Mouse (Mus musculus) right cerebral cortex, postnatal 25 days (tissue): ENCODE measurements around the gene Lrrc36.

Experiments used
- DNase-seq: peaks from one replicate; pipeline ENCODE4 v3.0.0; 2022

The Lrrc36 gene

DNA sequence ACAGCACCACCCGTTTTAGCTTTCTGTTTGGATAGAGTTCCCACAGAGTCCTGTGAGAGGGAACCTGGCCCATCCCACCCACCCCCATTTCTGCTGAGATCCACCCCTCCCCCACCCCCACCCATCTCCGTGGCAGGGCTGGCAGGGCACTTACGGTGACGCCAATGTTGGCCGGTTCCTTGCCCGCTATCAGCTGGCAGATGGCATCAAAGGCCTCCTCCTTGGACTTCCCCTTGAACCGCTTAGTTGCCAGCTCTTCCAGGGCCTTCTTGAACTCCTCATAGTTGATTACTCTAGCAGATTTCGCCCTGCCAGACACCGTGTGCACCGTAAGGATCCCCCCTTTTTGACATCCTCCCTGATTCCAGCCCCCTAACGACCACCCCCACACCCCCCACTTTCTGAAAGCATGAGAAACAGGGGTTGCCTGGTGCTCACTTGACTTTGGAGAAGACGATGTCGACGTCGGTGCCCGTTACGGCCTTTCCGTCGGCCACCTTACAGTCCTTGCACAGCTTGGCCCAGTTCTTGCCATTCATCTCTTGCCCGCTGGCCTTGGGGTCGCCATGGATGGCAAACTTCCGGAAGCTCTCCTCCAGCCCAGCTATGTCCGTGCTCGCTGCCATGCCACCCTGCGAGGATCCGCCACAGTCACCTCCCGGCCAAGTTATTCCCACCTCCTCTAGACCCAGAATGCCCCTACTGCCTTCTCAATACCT lies 54.8 kb downstream of the Lrrc36 start:
- no peak for DNase-seq

DNA sequence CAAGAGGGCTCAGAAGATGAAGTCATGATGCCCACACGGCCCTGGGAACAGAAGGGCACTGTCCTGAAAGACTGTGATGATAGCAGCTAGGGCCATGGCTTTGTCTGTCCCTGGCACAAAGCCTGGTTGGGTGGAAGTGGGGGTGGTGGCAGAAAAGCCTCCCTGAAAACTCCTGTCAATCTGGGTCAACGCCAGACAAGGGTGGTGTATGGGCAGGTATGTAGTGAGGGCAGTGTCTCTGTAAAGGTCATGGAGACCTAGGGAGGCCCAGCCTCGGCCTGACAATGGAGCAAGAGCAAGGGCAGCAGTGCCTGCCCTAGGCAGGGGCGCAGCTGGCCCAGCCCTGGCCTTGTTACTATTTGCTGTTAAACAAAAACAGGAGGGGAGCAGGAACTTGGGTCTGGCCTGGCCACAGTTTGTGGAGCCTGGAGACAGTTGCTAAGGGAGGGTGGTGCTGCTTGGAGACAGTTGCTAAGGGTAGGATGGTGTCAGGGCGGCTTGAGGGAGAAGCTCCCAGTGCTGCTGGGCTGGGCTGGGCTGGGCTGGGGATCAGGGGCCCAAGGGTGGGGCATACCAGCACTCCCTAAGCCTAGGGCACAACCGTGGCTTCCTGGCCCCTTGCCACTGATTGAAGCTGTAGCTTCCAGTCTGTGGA lies 55.8 kb downstream of the Lrrc36 start:
- peak; percentile 53 for DNase-seq

- no peak for DNase-seq
Measured at GRCm38 (mm10) chr8:105469816-105470215, 56.4 kb downstream of the Lrrc36 start.

- DNase-seq, result no peak
Measured at GRCm38 (mm10) chr8:105470262-105470661, 56.9 kb downstream of the Lrrc36 start.

- no peak for DNase-seq
Measured at GRCm38 (mm10) chr8:105470681-105471313, 57.4 kb downstream of the Lrrc36 start.

DNA sequence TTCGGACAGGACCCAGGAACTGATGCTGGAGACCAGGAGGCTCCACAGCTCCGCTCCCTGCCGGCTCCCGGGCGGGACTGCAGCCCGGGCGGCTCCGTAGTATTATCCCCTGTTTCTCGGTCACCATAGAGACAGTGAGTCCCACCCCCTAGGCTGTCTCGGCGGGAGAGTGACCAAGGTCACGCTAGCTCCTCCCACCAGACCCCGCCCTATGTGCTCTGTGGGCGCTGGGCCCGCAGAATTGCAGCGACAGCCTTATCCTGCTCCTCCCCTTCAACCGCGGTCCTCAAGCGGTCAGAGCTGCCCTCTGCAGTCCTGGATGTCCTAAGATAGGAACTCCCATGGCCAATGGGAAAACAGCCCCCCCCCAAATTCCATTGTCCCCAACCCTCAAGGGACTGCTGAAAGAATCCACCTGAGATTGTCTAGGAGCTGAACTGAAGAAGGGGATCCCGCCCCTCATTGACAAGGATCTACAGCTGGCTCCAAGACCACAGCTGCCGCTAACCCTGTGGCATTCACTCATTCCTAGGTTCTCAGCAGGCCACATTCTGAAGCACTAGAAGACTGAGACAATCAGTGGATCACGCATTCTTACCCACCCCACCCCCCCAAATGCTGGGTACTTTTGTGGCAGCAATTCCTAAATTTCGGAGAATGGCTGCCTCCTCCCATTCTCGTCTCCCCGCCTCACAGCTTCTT lies 58.1 kb downstream of the Lrrc36 start, which contains the start of gene Tppp3:
TSS of gene Tppp3 (minus strand) at position 213 of the 702 bp plus-strand sequence.
- peak; percentile 72 for DNase-seq

DNA sequence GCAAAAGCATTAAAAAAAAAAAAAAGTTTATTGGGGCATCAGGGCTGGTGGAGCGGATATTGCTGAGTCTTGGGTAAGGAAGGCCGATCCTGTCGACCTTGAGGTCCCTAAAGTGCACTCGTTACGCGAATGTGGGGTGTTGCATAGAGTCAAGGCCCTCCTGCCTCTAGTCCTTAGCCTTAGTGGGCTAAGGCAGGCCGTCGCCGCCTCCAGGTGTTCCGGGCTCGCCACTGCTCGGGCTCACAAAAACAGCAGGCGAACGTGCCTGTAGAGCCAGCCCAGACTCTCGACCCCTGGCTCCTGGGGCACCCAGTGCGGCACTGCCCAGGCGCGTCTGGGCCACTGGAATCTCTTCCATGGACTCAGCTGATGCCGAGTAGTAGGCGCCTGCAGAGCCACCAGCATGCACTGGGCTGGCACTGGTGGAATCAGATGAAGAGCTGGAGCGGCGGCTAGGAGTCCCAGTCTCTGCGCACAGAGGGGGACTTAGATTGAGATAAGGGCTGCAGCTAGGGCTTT lies 59.1 kb downstream of the Lrrc36 start:
- DNase-seq, result no peak

- no peak for DNase-seq
Measured at GRCm38 (mm10) chr8:105472983-105473382, 59.6 kb downstream of the Lrrc36 start.

GRCm38 (mm10) chr8:105473816-105474606 lies 60.6 kb downstream of the Lrrc36 start:
- DNase-seq, result no peak

DNA sequence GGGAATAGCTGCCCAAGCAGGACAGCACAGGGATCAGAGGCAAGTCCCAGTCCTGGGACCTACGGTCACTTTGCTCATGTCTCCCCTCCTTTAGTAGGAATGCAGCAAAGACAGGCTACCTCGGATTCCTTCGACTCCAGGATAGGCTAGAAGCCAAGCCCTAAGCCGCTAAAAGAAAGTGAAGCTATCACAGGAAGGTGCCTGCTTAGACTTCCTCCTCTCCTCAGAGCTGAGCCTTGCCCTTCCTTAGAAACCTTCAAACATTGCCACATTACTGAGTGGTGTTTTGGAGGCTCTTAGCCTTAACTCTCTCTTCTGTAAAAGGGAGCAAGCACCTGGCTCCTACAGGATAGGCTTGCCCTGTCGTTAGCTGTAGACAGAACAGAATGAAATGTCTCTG lies 61.3 kb downstream of the Lrrc36 start:
- no peak for DNase-seq

DNA sequence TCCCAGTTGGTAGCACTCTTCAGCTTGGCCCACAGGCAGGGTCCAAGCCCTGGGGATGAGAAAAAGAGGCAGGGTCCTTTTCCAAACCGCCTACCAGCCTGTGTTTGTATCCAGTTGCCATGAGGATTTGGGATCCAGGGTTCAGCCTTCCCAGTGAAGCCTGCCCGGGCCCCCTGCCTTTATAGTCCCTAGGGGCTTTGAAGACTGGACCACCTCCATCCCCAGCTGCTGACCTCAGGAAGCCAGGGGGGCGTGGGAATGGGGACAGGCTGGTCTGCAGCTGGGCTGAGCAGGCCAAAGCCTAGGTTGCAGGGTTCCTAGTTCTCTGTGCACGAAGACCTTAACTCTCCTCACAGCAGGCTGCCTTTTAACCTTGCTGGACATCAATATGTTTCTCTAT lies 61.9 kb downstream of the Lrrc36 start:
- no peak for DNase-seq

DNA sequence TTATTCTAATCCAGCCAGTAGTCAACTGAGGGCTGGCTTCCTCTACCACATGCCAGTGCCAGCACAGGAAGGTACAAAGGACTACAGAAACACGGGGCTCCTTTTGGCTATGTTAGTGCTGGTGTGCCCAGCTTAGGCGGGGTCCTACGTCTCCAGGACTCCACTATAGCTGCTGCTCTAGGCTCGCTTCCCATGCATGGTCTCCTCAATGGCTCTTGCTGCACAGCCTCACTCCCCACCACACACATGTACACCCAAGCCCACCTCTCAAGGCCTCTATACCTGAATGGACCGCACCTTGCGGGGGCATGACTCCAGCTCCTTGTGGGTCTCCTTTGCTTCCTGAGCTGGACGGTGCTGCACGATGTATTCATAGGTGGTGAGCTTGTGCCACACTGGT lies 62.4 kb downstream of the Lrrc36 start:
- DNase-seq, result no peak

DNA sequence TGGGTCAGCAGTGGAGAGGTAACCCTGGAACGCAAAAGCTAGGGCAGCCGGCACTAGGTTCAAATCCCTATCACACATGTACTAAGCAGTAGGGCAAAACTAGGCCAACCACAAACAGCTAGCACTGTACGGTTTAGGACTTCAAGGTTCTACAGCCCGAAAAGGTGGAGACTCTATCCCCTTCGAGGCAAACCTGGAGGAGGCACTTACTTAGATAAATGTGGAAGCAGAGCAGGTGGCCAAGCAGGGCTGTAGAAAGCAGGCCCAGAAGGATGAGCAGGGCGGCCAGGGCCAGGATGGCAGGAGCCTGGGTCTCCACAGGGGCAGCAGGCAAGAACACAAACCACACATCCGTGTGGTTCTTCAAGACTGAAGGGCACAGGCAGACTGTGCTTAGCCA lies 62.8 kb downstream of the Lrrc36 start:
- no peak for DNase-seq

DNA sequence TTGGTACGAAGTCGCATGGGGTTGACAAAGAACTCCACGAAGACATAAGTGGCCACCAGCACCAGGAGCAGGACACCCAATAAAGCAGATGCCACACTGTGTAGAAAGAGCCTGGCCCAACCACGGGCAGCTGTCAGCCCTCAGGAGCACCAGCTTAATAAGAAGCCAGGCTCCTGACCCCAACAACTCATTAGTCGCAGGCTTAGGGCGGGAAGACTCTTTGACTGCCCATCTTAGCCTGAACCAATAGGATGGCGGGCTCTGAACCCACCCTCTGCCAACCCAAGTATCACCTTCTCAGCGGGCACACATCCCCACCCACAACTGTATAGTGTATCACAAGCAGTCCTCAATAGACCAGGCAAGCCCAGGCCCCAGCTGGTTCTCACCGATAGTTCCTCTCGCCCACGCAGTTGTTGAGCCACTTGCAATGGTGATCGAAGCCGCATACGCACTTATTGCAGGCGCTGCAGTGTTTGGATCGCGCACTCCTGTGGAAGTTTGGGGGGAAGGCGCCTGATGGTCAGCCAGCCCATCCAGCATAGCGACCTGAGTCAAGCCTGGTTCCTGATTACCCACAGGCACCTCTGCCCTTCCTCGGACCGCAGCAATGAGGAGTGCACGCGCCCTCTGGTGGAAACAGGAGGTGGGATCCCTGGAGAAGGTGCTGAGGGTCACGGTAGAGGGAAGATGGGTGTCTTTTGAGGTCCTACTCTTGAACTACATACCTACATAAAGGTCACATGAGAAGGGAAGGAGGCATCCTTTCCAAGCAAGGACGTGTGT lies 63.5 kb downstream of the Lrrc36 start:
- DNase-seq, result no peak

DNA sequence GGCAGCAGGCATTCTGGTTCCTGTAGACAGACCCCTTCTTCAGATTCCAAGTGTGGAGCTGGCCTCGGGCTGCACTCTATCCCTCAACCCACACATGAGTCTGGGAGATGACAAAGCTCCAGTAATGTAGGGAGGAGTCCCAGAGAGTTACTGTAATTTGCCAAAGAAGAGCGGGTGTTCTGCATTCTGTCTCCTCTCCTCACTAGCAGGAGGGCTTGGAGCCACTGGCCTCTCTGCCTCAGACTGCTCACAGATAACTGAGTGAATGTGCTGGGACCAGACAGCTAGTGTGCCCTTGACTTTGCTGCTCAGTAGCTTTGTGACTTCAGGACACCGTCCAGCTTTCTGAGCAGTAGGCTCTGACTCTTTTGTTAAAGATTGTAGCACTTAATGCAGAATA lies 64.4 kb downstream of the Lrrc36 start:
- no peak for DNase-seq

GRCm38 (mm10) chr8:105481013-105481412 lies 67.6 kb downstream of the Lrrc36 start:
- no peak for DNase-seq

GRCm38 (mm10) chr8:105481453-105481852 lies 68.1 kb downstream of the Lrrc36 start:
- no peak for DNase-seq

DNA sequence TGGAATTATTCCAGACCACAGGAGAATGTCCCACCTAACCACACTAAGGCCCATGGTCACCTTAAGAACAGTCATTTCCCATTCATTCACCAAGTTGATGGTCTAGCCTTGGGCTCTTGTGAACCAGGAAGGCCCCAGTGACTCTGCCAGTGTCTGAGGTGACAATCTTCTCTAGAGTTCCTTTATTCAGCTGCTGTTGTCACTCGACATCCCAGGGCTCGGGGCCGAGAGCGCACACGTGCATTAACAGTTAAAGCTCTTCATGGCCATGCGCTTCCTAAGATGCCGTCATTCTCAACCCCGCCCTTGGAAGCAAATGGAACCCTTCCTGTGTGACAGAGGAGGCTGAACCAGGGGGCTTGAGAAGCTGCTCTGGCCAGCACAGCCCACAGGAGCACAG lies 68.8 kb downstream of the Lrrc36 start:
- no peak for DNase-seq

DNA sequence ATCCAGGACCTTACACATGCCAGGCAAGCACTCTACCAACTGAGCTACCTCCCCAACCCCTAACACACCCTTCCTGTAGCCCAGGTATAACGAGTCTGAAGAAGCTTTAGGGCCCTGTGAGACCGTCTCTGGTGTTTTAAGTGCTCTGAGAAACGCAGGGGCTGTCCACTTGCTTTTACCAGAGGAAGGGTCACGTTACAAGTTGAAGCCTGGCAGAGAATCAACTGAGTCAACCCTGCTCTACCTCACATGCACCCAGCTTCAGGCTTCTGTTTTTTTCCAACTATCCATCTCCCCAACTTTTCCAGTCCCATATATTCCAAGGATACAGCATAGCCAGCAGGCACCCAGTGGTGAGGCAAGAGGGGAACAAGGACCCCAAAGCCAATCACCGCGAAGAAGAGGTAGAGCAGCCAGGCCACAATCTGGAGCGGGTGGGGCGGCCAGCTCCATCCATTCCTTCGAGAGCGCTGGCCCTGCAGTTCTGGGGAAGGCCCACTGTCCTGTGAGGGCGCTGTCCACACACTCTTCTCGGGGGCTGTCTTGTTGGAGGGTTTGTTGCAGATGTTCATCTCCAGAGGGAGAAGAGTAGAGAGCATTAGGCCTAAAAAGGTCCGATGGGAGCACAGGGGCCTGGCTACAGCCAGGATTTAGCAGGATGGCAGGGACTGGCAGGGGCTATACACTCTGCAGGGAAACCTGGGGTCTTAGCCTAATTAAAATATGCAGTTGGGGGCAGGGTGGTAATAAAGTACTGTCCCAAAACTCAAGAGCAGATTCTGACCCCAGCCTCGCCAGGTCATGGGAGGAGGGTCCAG lies 70.0 kb downstream of the Lrrc36 start:
- DNase-seq, result no peak

DNA sequence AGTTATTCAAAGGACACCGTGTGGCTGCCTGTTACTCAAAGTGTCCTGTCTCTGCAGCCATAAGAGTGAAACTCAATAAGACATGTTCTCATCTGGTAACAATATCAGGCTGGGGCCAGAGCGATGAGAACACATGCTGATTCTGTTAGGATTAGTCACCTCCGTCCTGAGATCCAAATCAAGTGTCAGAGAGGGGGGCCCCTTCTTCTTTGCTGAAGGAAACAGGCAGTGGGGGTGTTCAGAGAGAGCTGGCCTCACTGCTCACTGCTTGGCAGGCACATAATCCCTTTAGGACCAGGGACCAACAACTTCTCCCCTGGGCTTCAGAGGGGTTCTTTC lies 70.6 kb downstream of the Lrrc36 start:
- DNase-seq, result no peak

GRCm38 (mm10) chr8:105484392-105484791 lies 71.0 kb downstream of the Lrrc36 start:
- no peak for DNase-seq
